Mouse (Mus musculus): ENCODE results near the gene Chrna9.

DNA sequence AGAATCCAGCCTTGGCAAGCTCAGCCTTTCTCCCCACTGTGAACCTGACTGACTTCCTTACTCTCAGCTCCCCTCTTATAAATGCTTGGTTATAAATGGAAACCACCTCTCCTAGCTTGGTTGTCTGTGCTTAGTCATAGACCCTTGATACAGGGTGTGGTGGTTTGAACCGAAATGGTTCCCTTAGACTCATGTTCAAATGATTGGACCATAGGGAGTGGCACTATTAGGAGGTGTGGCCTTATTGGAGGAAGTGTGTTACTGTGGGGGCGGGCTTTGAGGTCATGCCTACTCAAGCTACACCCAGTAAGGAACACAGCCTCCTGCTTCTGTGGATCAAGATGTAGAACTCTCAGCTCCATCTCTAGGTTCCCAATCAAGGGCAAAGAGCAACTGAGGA lies 56.5 kb downstream of the Chrna9 start:
- TF ChIP-seq CTCF (IDR thresholded peaks at IDR 0.05; ENCODE audit: low read depth) (no peak), EP300 (IDR thresholded peaks at IDR 0.05; ENCODE audit: low read depth) (no peak)
